Mouse (Mus musculus): ENCODE data around the gene Dag1. TPM values are rescaled to one million over a fixed set of nuclear protein-coding genes. Genes with fewer than 3 reads are reported as not detected.

Dag1 gene
- polyA plus RNA-seq, 1 experiment from 2014 or later: 52.7 TPM

GRCm38 (mm10) chr9:108227911-108228649 lies 35.7 kb downstream of the Dag1 start:
- Histone ChIP-seq H3K9ac (ENCODE audit: low read length) (no peak overlapping the region), H3K27ac (replicated peaks) (no peak overlapping the region), H3K4me3 (ENCODE audit: low read depth, low read length) (no peak overlapping the region), H3K4me2 (replicated peaks; ENCODE audit: low read depth) (no peak overlapping the region), H3K4me1 (replicated peaks; ENCODE audit: control insufficient read depth, insufficient read depth) (no peaks in the 10 kb centered on the region), H3K36me3 (ENCODE audit: control insufficient read depth, insufficient read depth, low read length) (no peaks in the 10 kb centered on the region), H3K9me3 (ENCODE audit: control insufficient read depth, low read length) (no peaks in the 10 kb centered on the region), H3K27me3 (ENCODE audit: control insufficient read depth, insufficient read depth, low read length) (no peaks in the 10 kb centered on the region)
- 22% methylated on average over 2 of the region's 2 CpGs for WGBS
- ATAC-seq (ENCODE audit: low FRiP score, low TSS enrichment) (no peak), DNase-seq (ENCODE audit: low spot score) (no peak)
- TF ChIP-seq EP300 (optimal IDR thresholded peaks at IDR 0.05): no peak
- no peak for TF ChIP-seq CTCF (IDR thresholded peaks at IDR 0.05; ENCODE audit: low read depth)

- Histone ChIP-seq H3K36me3 (ENCODE audit: control insufficient read depth, insufficient read depth, low read length) (no peaks in the 10 kb centered on the region), H3K4me2 (replicated peaks; ENCODE audit: low read depth) (no peak overlapping the region), H3K27me3 (ENCODE audit: control insufficient read depth, insufficient read depth, low read length) (no peaks in the 10 kb centered on the region), H3K9me3 (ENCODE audit: control insufficient read depth, low read length) (no peaks in the 10 kb centered on the region), H3K27ac (replicated peaks) (no peak overlapping the region), H3K4me3 (ENCODE audit: low read depth, low read length) (no peak overlapping the region), H3K4me1 (replicated peaks; ENCODE audit: control insufficient read depth, insufficient read depth) (no peaks in the 10 kb centered on the region), H3K9ac (ENCODE audit: low read length) (no peak overlapping the region)
- ATAC-seq (ENCODE audit: low FRiP score, low TSS enrichment): no peak
- no peak for DNase-seq (ENCODE audit: low spot score)
- 86% methylated on average over 2 of the region's 2 CpGs for WGBS
- TF ChIP-seq CTCF (IDR thresholded peaks at IDR 0.05; ENCODE audit: low read depth) (no peak), EP300 (optimal IDR thresholded peaks at IDR 0.05) (no peak)
Observed at GRCm38 (mm10) chr9:108225166-108225565, 38.6 kb downstream of the Dag1 start.

GRCm38 (mm10) chr9:108223633-108224032 lies 40.1 kb downstream of the Dag1 start:
- ATAC-seq (ENCODE audit: low FRiP score, low TSS enrichment) (no peak), DNase-seq (ENCODE audit: low spot score) (no peak)
- TF ChIP-seq CTCF (IDR thresholded peaks at IDR 0.05; ENCODE audit: low read depth) (no peak), EP300 (optimal IDR thresholded peaks at IDR 0.05) (no peak)
- Histone ChIP-seq H3K4me1 (replicated peaks; ENCODE audit: control insufficient read depth, insufficient read depth) (no peaks in the 10 kb centered on the region), H3K27ac (replicated peaks) (no peak overlapping the region), H3K9ac (ENCODE audit: low read length) (no peak overlapping the region), H3K4me2 (replicated peaks; ENCODE audit: low read depth) (no peak overlapping the region), H3K27me3 (ENCODE audit: control insufficient read depth, insufficient read depth, low read length) (no peaks in the 10 kb centered on the region), H3K36me3 (ENCODE audit: control insufficient read depth, insufficient read depth, low read length) (no peaks in the 10 kb centered on the region), H3K4me3 (ENCODE audit: low read depth, low read length) (no peak overlapping the region), H3K9me3 (ENCODE audit: control insufficient read depth, low read length) (no peaks in the 10 kb centered on the region)
- WGBS: 88% methylated on average over 1 of the region's 1 CpGs

- peaks cover 10% of the 10 kb centered on the region for H3K36me3 ChIP-seq (ENCODE audit: control insufficient read depth, insufficient read depth, low read length)
- H3K9ac ChIP-seq (ENCODE audit: low read length): no peak overlapping the region
- H3K4me1 ChIP-seq (replicated peaks; ENCODE audit: control insufficient read depth, insufficient read depth): no peaks in the 10 kb centered on the region
- H3K4me3 ChIP-seq (ENCODE audit: low read depth, low read length): no peak overlapping the region
- DNase-seq (ENCODE audit: low spot score) (no peak), ATAC-seq (ENCODE audit: low FRiP score, low TSS enrichment) (no peak)
- H3K27ac ChIP-seq (replicated peaks): peak overlapping the region; percentile 40; the same call in 1 of the 2 replicates
- no peaks in the 10 kb centered on the region for H3K9me3 ChIP-seq (ENCODE audit: control insufficient read depth, low read length)
- H3K27me3 ChIP-seq (ENCODE audit: control insufficient read depth, insufficient read depth, low read length): no peaks in the 10 kb centered on the region
- H3K4me2 ChIP-seq (replicated peaks; ENCODE audit: low read depth): no peak overlapping the region
- TF ChIP-seq CTCF (IDR thresholded peaks at IDR 0.05; ENCODE audit: low read depth) (no peak), EP300 (optimal IDR thresholded peaks at IDR 0.05) (no peak)
- WGBS: 90% methylated on average over 3 of the region's 3 CpGs
Observed at GRCm38 (mm10) chr9:108221566-108221965, 42.2 kb downstream of the Dag1 start.

GRCm38 (mm10) chr9:108220380-108220774 lies 43.4 kb downstream of the Dag1 start:
- no peak for ATAC-seq (ENCODE audit: low FRiP score, low TSS enrichment)
- H3K9me3 ChIP-seq (ENCODE audit: control insufficient read depth, low read length): no peaks in the 10 kb centered on the region
- H3K4me1 ChIP-seq (replicated peaks; ENCODE audit: control insufficient read depth, insufficient read depth): no peaks in the 10 kb centered on the region
- peaks cover 10% of the 10 kb centered on the region for H3K36me3 ChIP-seq (ENCODE audit: control insufficient read depth, insufficient read depth, low read length)
- H3K4me2 ChIP-seq (replicated peaks; ENCODE audit: low read depth): no peak overlapping the region
- no peaks in the 10 kb centered on the region for H3K27me3 ChIP-seq (ENCODE audit: control insufficient read depth, insufficient read depth, low read length)
- TF ChIP-seq EP300 (optimal IDR thresholded peaks at IDR 0.05): no peak
- no peak for TF ChIP-seq CTCF (IDR thresholded peaks at IDR 0.05; ENCODE audit: low read depth)
- H3K4me3 ChIP-seq (ENCODE audit: low read depth, low read length): no peak overlapping the region
- no peak for DNase-seq (ENCODE audit: low spot score)
- no peak overlapping the region for H3K9ac ChIP-seq (ENCODE audit: low read length)
- 73% methylated on average over 1 of the region's 1 CpGs for WGBS
- peak overlapping the region; percentile 75 for H3K27ac ChIP-seq (replicated peaks)

GRCm38 (mm10) chr9:108219766-108220379 lies 43.9 kb downstream of the Dag1 start:
- 61% methylated on average over 12 of the region's 12 CpGs for WGBS
- Histone ChIP-seq H3K4me1 (replicated peaks; ENCODE audit: control insufficient read depth, insufficient read depth) (no peaks in the 10 kb centered on the region), H3K27ac (replicated peaks) (peak overlapping the region; percentile 75), H3K36me3 (ENCODE audit: control insufficient read depth, insufficient read depth, low read length) (peaks cover 10% of the 10 kb centered on the region), H3K9ac (ENCODE audit: low read length) (no peak overlapping the region), H3K27me3 (ENCODE audit: control insufficient read depth, insufficient read depth, low read length) (no peaks in the 10 kb centered on the region), H3K4me2 (replicated peaks; ENCODE audit: low read depth) (no peak overlapping the region), H3K9me3 (ENCODE audit: control insufficient read depth, low read length) (no peaks in the 10 kb centered on the region), H3K4me3 (ENCODE audit: low read depth, low read length) (no peak overlapping the region)
- DNase-seq (ENCODE audit: low spot score): peak; percentile 22
- ATAC-seq (ENCODE audit: low FRiP score, low TSS enrichment): 0 out of 2 replicates have a peak, but pooled peaks have one; percentile 54
- no peak for TF ChIP-seq CTCF (IDR thresholded peaks at IDR 0.05; ENCODE audit: low read depth)
- TF ChIP-seq EP300 (optimal IDR thresholded peaks at IDR 0.05): no peak

Data from stomach, postnatal 0 days (tissue).